Mouse (Mus musculus): ENCODE data around the gene Krtap1-4.

GRCm38 (mm10) chr11:99583245-99583704 is at the start of gene Krtap1-4:
- TF ChIP-seq CTCF (IDR thresholded peaks at IDR 0.05; ENCODE audit: low read depth) (no peak), EP300 (IDR thresholded peaks at IDR 0.05; ENCODE audit: low read depth) (no peak)
